Mouse (Mus musculus) adrenal gland, postnatal 0 days (tissue): ENCODE measurements around the gene H2afx. TPM values are rescaled to one million over a fixed set of nuclear protein-coding genes. Genes with fewer than 3 reads are reported as not detected.

Experiments
- microRNA-seq: library from miRNA; unstranded; fragments of <30 nt; microRNA quantifications from one replicate; pipeline ENCODE4, GENCODE M21; 2016; ENCODE audit warnings: borderline replicate concordance; ENCODE audit not compliant: insufficient number of aligned reads
- polyA plus RNA-seq: library from polyadenylated mRNA; unstranded; fragments of >200 nt; fragmentation: Nextera tagmentation; extraction: Ambion mirVana; gene quantifications from 2 replicates; pipeline ENCODE4 v1.2.1, GENCODE M21; 2015

The H2afx gene
- 99.2 and 108 TPM in 2 replicates for polyA plus RNA-seq

GRCm38 (mm10) chr9:44334396-44335330 is at the start of gene H2afx:
Gene H2afx (plus strand): TSS chr9:44334694.

GRCm38 (mm10) chr9:44288076-44288958 is 46.2 kb upstream of the H2afx start, which contains the start of gene Abcg4:
Gene Abcg4 (minus strand): TSS chr9:44288615.

GRCm38 (mm10) chr9:44305466-44306079 is 28.9 kb upstream of the H2afx start, which contains the start of gene Hinfp:
Gene Hinfp (minus strand): TSS chr9:44305671.

GRCm38 (mm10) chr9:44319887-44320798 is 14.4 kb upstream of the H2afx start, which contains the start of gene C2cd2l:
Gene C2cd2l (minus strand): TSS chr9:44320285.

GRCm38 (mm10) chr9:44325768-44326370 is 8.6 kb upstream of the H2afx start, which contains the start of gene Dpagt1:
Gene Dpagt1 (plus strand): TSS chr9:44326019.

GRCm38 (mm10) chr9:44343781-44344421 is 9.4 kb downstream of the H2afx start, which contains the start of gene Hmbs:
Gene Hmbs (minus strand): TSS chr9:44344228.

GRCm38 (mm10) chr9:44361190-44361917 is 26.9 kb downstream of the H2afx start, which contains the start of gene Vps11:
Gene Vps11 (minus strand): TSS chr9:44361670.

GRCm38 (mm10) chr9:44379054-44379834 is 44.8 kb downstream of the H2afx start, which contains the start of gene Hyou1:
Gene Hyou1 (plus strand): TSS chr9:44379490.

Small RNAs within 50 kb of the gene (microRNA-seq; reads per million reads assigned to microRNA genes)
- gene Gm44335 = not detected

Other genes with a start within 250 kb of the H2afx start
- gene Mfrp, start 233.0 kb upstream of the H2afx start, polyA plus RNA-seq = 0.03 and 0.11 TPM in 2 replicates
- gene C1qtnf5, start 227.4 kb upstream of the H2afx start, polyA plus RNA-seq = 12.8 and 16.9 TPM in 2 replicates
- gene Gm49380, start 221.2 kb upstream of the H2afx start, polyA plus RNA-seq = 0.16 and 0.28 TPM in 2 replicates
- gene Rnf26, start 221.2 kb upstream of the H2afx start, polyA plus RNA-seq = 22.4 and 35.7 TPM in 2 replicates
- gene Mcam, start 200.2 kb upstream of the H2afx start, polyA plus RNA-seq = 27.4 and 36.3 TPM in 2 replicates
- 5.7 and 7.4 TPM in 2 replicates for gene Cbl, start 100.6 kb upstream of the H2afx start, polyA plus RNA-seq
- gene Ccdc153, start 94.0 kb upstream of the H2afx start, polyA plus RNA-seq = 2.3 and 4.2 TPM in 2 replicates
- gene Pdzd3, start 83.2 kb upstream of the H2afx start, polyA plus RNA-seq = 0.32 and 0.58 TPM in 2 replicates
- gene Nlrx1, start 66.1 kb upstream of the H2afx start, polyA plus RNA-seq = 14.2 and 22.7 TPM in 2 replicates
- gene Abcg4, start 46.1 kb upstream of the H2afx start, polyA plus RNA-seq = 8.9 and 12.6 TPM in 2 replicates
- gene Hinfp, start 29.0 kb upstream of the H2afx start, polyA plus RNA-seq = 9.4 and 11.5 TPM in 2 replicates
- 10.9 and 11.3 TPM in 2 replicates for gene C2cd2l, start 14.4 kb upstream of the H2afx start, polyA plus RNA-seq
- 27.4 and 35.8 TPM in 2 replicates for gene Dpagt1, start 8.7 kb upstream of the H2afx start, polyA plus RNA-seq
- gene Hmbs, start 9.5 kb downstream of the H2afx start, polyA plus RNA-seq = 110 and 170 TPM in 2 replicates
- gene Vps11, start 27.0 kb downstream of the H2afx start, polyA plus RNA-seq = 27.1 and 43.2 TPM in 2 replicates
- 11.9 and 23.6 TPM in 2 replicates for gene Hyou1, start 44.8 kb downstream of the H2afx start, polyA plus RNA-seq
- 21.6 and 31.8 TPM in 2 replicates for gene Slc37a4, start 62.2 kb downstream of the H2afx start, polyA plus RNA-seq
- gene Rps25, start 72.4 kb downstream of the H2afx start, polyA plus RNA-seq = 2,801 and 4,350 TPM in 2 replicates
- gene Trappc4, start 72.9 kb downstream of the H2afx start, polyA plus RNA-seq = 160 and 163 TPM in 2 replicates
- 17.8 and 22.2 TPM in 2 replicates for gene Ccdc84, start 83.9 kb downstream of the H2afx start, polyA plus RNA-seq
- not detected in 2 replicates for gene Foxr1, start 106.4 kb downstream of the H2afx start, polyA plus RNA-seq
- gene Upk2, start 120.3 kb downstream of the H2afx start, polyA plus RNA-seq = 0.11 TPM in 1 of 2 replicates, not detected in the other
- 8.2 and 8.6 TPM in 2 replicates for gene Bcl9l, start 148.1 kb downstream of the H2afx start, polyA plus RNA-seq
- 0.08 and 0.16 TPM in 2 replicates for gene Cxcr5, start 227.2 kb downstream of the H2afx start, polyA plus RNA-seq